Mouse (Mus musculus) heart, postnatal 25 days (tissue): ENCODE data around the gene Gbf1. TPM values are rescaled to one million over a fixed set of nuclear protein-coding genes. Genes with fewer than 3 reads are reported as not detected.

Experiments used
- total RNA-seq, 2 experiments: library from RNA; stranded (reverse); gene quantifications; 2 replicates each; pipeline ENCODE4 v1.2.3; 2021

Gbf1 gene
- total RNA-seq, 2 experiments from 2014 or later, result 44.1 to 49.0 TPM

Other genes starting within 250 kb of the Gbf1 start
- 10 to 100 TPM; 14.8 to 16.0 TPM for gene Armh3, start 154.0 kb upstream of the Gbf1 start, total RNA-seq
- gene Hps6, start 149.0 kb upstream of the Gbf1 start, total RNA-seq, result 1 to 10 TPM; 6.2 to 7.0 TPM
- 10 to 100 TPM; 14.0 to 14.9 TPM for gene Pprc1, start 107.6 kb upstream of the Gbf1 start, total RNA-seq
- 10 to 100 TPM; 40.3 to 44.7 TPM for gene Ldb1, start 107.3 kb upstream of the Gbf1 start, total RNA-seq
- gene Nolc1, start 76.6 kb upstream of the Gbf1 start, total RNA-seq, result 10 to 100 TPM; 14.9 to 16.6 TPM
- gene Elovl3, start 20.6 kb upstream of the Gbf1 start, total RNA-seq, result under 1 TPM in 1 of 2 experiments, not detected in 1; 0.22 TPM
- gene Pitx3, start 4.2 kb upstream of the Gbf1 start, total RNA-seq, result under 1 TPM; 0.42 to 0.61 TPM
- 10 to 100 TPM; 17.2 to 18.8 TPM for gene Nfkb2, start 151.8 kb downstream of the Gbf1 start, total RNA-seq
- gene Psd, start 174.6 kb downstream of the Gbf1 start, total RNA-seq, result 1 to 10 TPM; 1.2 to 1.3 TPM
- 1 to 10 TPM; 5.2 to 6.0 TPM for gene Fbxl15, start 175.7 kb downstream of the Gbf1 start, total RNA-seq
- gene Cuedc2, start 186.2 kb downstream of the Gbf1 start, total RNA-seq, result 10 to 100 TPM; 80.9 to 87.7 TPM
- gene Mfsd13a, start 188.6 kb downstream of the Gbf1 start, total RNA-seq, result 1 to 10 TPM; 1.9 to 2.3 TPM
- under 1 TPM; 0.36 to 0.70 TPM for gene 2310034G01Rik, start 197.8 kb downstream of the Gbf1 start, total RNA-seq
- 10 to 100 TPM; 89.3 to 94.8 TPM for gene Actr1a, start 243.2 kb downstream of the Gbf1 start, total RNA-seq
- 10 to 100 TPM; 12.0 to 12.6 TPM for gene Sufu, start 244.4 kb downstream of the Gbf1 start, total RNA-seq